ENCODE assay signal across 27 mouse cellular contexts in genomic region chr16:30937665-30938064, GRCm38 (mm10).
DNase-seq lines count a peak whose midpoint lies in the region; ATAC-seq and TF ChIP-seq lines count a peak whose summit lies in the region.
"Had no signal": no experiment of that assay in that cellular context is flagged by ENCODE, and none has a peak within 500 bp of the region (broad histone marks: within the 10 kb centered on the region; RNA-seq: fewer than 3 reads in every experiment).

No protein-coding gene starts in this region.

- TF ChIP-seq CTCF in liver, postnatal 0 days (IDR thresholded peaks at IDR 0.05; ENCODE audit: low read depth): no peak
- no peak for TF ChIP-seq CTCF in C2C12 (IDR thresholded peaks at IDR 0.05; ENCODE audit: control insufficient read depth, insufficient read depth, insufficient read length)

- ATAC-seq in liver, postnatal 0 days: no peak
- no peak for ATAC-seq in inflammation-experienced regulatory T-cells, adult 6 months
- ATAC-seq: CD4-positive, CD25-positive, alpha-beta regulatory T cell, adult 4 months; forebrain, embryonic 13.5 days; forebrain, embryonic 16.5 days; hindbrain, postnatal 0 days; Patski had no signal

- H3K27me3 ChIP-seq in liver, postnatal 0 days (ENCODE audit: insufficient read depth, low read length): no peaks in the 10 kb centered on the region
- no peaks in the 10 kb centered on the region for H3K27me3 ChIP-seq in C2C12 (ENCODE audit: control insufficient read depth, insufficient read depth, insufficient read length)
- H3K27me3 ChIP-seq in limb, embryonic 10.5 days (ENCODE audit: low read depth, poor library complexity, severe bottlenecking): no peaks in the 10 kb centered on the region
- no peaks in the 10 kb centered on the region for H3K27me3 ChIP-seq in splenic B cell, adult 2 months (ENCODE audit: control insufficient read depth, insufficient read depth, low read length, poor library complexity, severe bottlenecking)
- H3K27me3 ChIP-seq: embryonic facial prominence, embryonic 13.5 days; forebrain, embryonic 13.5 days; heart, embryonic 15.5 days; Patski had no signal

- no peaks in the 10 kb centered on the region for H3K79me3 ChIP-seq in C2C12 (ENCODE audit: low read depth)

- peak; percentile 10 for DNase-seq in liver, postnatal 0 days
- no peak for DNase-seq in liver
- no peak for DNase-seq in limb, embryonic 10.5 days (ENCODE audit: low spot score)
- DNase-seq in splenic B cell, adult 2 months (ENCODE audit: low read depth, low spot score): peak; percentile 66
- no peak for DNase-seq in lung, postnatal 36 days
- no peak for DNase-seq in spleen, adult 12 weeks (ENCODE audit: low spot score)
- DNase-seq: adrenal gland, postnatal 10 days; adrenal gland, postnatal 36 days; cerebellum, adult 18-20 months; cerebellum, adult 9-10 months; cerebellum, postnatal 25 days; gastrocnemius, postnatal 10 days; gastrocnemius, postnatal 36 days; heart, postnatal 10 days; heart, postnatal 4 days had no signal

- H3K4me1 ChIP-seq in liver, postnatal 0 days (ENCODE audit: insufficient read depth): peaks cover 4% of the 10 kb centered on the region; the same call in 1 of the 2 replicates
- peaks cover 48% of the 10 kb centered on the region for H3K4me1 ChIP-seq in limb, embryonic 10.5 days

- no peak overlapping the region for H3K9ac ChIP-seq in liver, postnatal 0 days (replicated peaks)
- H3K9ac ChIP-seq: embryonic facial prominence, embryonic 13.5 days; forebrain, embryonic 13.5 days; heart, embryonic 15.5 days; hindbrain, embryonic 14.5 days had no signal

- H3K36me3 ChIP-seq in liver, postnatal 0 days (replicated peaks; ENCODE audit: insufficient read depth, low read length): no peaks in the 10 kb centered on the region
- H3K36me3 ChIP-seq in C2C12 (ENCODE audit: control insufficient read depth, insufficient read depth): no peaks in the 10 kb centered on the region
- no peaks in the 10 kb centered on the region for H3K36me3 ChIP-seq in limb, embryonic 10.5 days
- H3K36me3 ChIP-seq in splenic B cell, adult 2 months (ENCODE audit: control insufficient read depth, insufficient read depth, low read length, poor library complexity, severe bottlenecking): no peaks in the 10 kb centered on the region
- H3K36me3 ChIP-seq: embryonic facial prominence, embryonic 13.5 days; forebrain, embryonic 10.5 days; heart, embryonic 15.5 days had no signal

- 57% methylated on average over 3 of the region's 3 CpGs for WGBS in liver, postnatal 0 days (ENCODE audit: insufficient replicate concordance)
- 94% methylated on average over 3 of the region's 3 CpGs for WGBS in limb, embryonic 10.5 days

- H3K79me2 ChIP-seq in C2C12 (ENCODE audit: control insufficient read depth, insufficient read depth): no peaks in the 10 kb centered on the region

- no peak overlapping the region for H3K4me3 ChIP-seq in liver, postnatal 0 days (ENCODE audit: low read depth, low read length)
- H3K4me3 ChIP-seq in C2C12 (ENCODE audit: insufficient read depth, poor library complexity, severe bottlenecking): no peak overlapping the region
- no peak overlapping the region for H3K4me3 ChIP-seq in limb, embryonic 10.5 days
- H3K4me3 ChIP-seq: embryonic facial prominence, embryonic 13.5 days; forebrain, embryonic 10.5 days; forebrain, embryonic 13.5 days; heart, embryonic 15.5 days had no signal

- no peaks in the 10 kb centered on the region for H3K9me3 ChIP-seq in liver, postnatal 0 days (ENCODE audit: low read length)
- H3K9me3 ChIP-seq in limb, embryonic 10.5 days (replicated peaks): no peaks in the 10 kb centered on the region
- H3K9me3 ChIP-seq: embryonic facial prominence, embryonic 13.5 days; forebrain, embryonic 10.5 days; forebrain, embryonic 13.5 days; heart, embryonic 15.5 days had no signal

- H3K27ac ChIP-seq in liver, postnatal 0 days (ENCODE audit: low read depth): no peak overlapping the region
- peak overlapping the region; percentile 8; the same call in 1 of the 2 replicates for H3K27ac ChIP-seq in limb, embryonic 10.5 days
- H3K27ac ChIP-seq: embryonic facial prominence, embryonic 13.5 days; forebrain, embryonic 10.5 days; forebrain, embryonic 13.5 days; heart, embryonic 15.5 days; hindbrain, embryonic 14.5 days; hindbrain, postnatal 0 days had no signal

- TF ChIP-seq EP300 in liver, postnatal 0 days (IDR thresholded peaks at IDR 0.05; ENCODE audit: low read depth): no peak

- H3ac ChIP-seq in C2C12 (ENCODE audit: control insufficient read depth, insufficient read length, low read depth): no peak overlapping the region

- H3K4me2 ChIP-seq in liver, postnatal 0 days (ENCODE audit: low read depth, low read length): no peak overlapping the region
- H3K4me2 ChIP-seq: embryonic facial prominence, embryonic 13.5 days; forebrain, embryonic 13.5 days; heart, embryonic 11.5 days; heart, embryonic 15.5 days; hindbrain, embryonic 14.5 days had no signal

TF ChIP-seq in C2C12, 6 proteins besides CTCF, POLR2A, EP300 and RAD21:
- no peak for TF ChIP-seq MAX (IDR thresholded peaks at IDR 0.05)
- no peak for TF ChIP-seq FOSL1 (IDR thresholded peaks at IDR 0.05; ENCODE audit: insufficient read depth, low read length, poor library complexity, severe bottlenecking)
- no peak for TF ChIP-seq USF1 (IDR thresholded peaks at IDR 0.05; ENCODE audit: low read depth)
- TF ChIP-seq CEBPB (IDR thresholded peaks at IDR 0.05; ENCODE audit: low read depth): no peak
- TF ChIP-seq MYOG (IDR thresholded peaks at IDR 0.05; ENCODE audit: control insufficient read depth, extremely low read depth, insufficient read length): no peak
- TF ChIP-seq MYOD1 (IDR thresholded peaks at IDR 0.05; ENCODE audit: control insufficient read depth, insufficient read length, low read depth): peak; percentile 40
TF ChIP-seq in C2C12: peak in this region for 1.

Comparison
In these comparisons a context has a peak if more than half of its experiments do, and no peak if none do; other contexts are left out.
1. DNase-seq: peak in liver, postnatal 0 days (single experiment) and splenic B cell, adult 2 months (single experiment); none in liver (single experiment), limb, embryonic 10.5 days (single experiment), lung, postnatal 36 days (single experiment) and spleen, adult 12 weeks (single experiment).